Mouse (Mus musculus): ENCODE data around the gene Kat7. TPM values are rescaled to one million over a fixed set of nuclear protein-coding genes. Genes with fewer than 3 reads are reported as not detected.

Gene Kat7
- polyA plus RNA-seq, 1 experiment from 2014 or later, result 85.0 TPM

DNA sequence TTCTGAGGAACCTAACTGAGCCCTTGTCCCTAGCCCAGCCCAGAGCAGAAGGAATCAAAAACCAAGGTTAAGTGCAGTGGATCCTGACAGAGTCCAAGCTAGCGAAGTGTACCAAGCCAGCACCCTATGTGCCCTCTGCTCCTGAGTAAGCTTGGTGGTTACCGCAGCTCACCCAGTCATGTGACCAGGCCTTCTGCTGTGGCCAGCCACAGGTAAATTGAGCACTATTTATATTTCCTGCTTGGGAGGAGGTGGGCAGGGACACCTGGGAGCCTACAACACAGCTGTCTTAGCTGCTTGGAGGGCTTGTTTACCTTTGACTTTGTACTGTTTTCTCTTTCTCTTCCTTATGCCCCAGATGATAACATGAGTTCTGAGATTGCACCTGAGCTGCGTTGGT is 40.9 kb upstream of the Kat7 start:
- Histone ChIP-seq H3K9ac (replicated peaks; ENCODE audit: low read length) (no peak overlapping the region), H3K27me3 (ENCODE audit: insufficient read depth, low read length) (no peaks in the 10 kb centered on the region), H3K4me1 (ENCODE audit: insufficient read depth, low read length) (peaks cover 10% of the 10 kb centered on the region; the same call in 1 of the 2 replicates), H3K36me3 (ENCODE audit: insufficient read depth, low read length) (peaks cover 3% of the 10 kb centered on the region; the same call in 1 of the 2 replicates), H3K4me3 (ENCODE audit: low read length) (no peak overlapping the region), H3K27ac (ENCODE audit: low read length) (no peak overlapping the region), H3K4me2 (replicated peaks; ENCODE audit: low read depth, low read length) (no peak overlapping the region), H3K9me3 (ENCODE audit: low read length) (no peaks in the 10 kb centered on the region)
- WGBS, result 84% methylated on average over 3 of the region's 3 CpGs
- 0 out of 2 replicates have a peak, but pooled peaks have one; percentile 19 for ATAC-seq (ENCODE audit: low FRiP score, low TSS enrichment)

DNA sequence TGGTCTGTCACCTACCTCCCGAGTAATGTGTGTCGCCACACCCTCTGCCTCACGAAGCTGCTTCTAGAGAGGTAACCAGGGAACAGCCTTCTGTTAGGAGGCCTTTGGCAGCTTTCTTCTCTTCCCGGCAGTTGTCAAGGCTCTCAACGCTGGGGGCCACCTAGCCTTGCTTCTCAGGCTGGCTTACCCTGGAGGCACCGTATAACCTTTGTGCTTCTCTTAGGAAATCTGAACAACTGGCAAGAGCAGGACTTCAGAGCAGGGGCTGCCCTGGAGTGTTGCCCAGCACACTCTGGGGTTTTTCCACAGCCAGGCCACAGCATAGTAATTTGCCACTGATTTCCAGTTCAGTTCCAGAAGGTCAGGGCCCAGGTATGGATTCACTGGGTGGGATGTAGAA is 40.2 kb upstream of the Kat7 start:
- H3K4me2 ChIP-seq (replicated peaks; ENCODE audit: low read depth, low read length), result no peak overlapping the region
- peaks cover 10% of the 10 kb centered on the region; the same call in 1 of the 2 replicates for H3K4me1 ChIP-seq (ENCODE audit: insufficient read depth, low read length)
- ATAC-seq (ENCODE audit: low FRiP score, low TSS enrichment), result no peak
- no peak overlapping the region for H3K9ac ChIP-seq (replicated peaks; ENCODE audit: low read length)
- peaks cover 3% of the 10 kb centered on the region; the same call in 1 of the 2 replicates for H3K36me3 ChIP-seq (ENCODE audit: insufficient read depth, low read length)
- WGBS, result 50% methylated on average over 6 of the region's 6 CpGs
- no peaks in the 10 kb centered on the region for H3K27me3 ChIP-seq (ENCODE audit: insufficient read depth, low read length)
- no peak overlapping the region for H3K27ac ChIP-seq (ENCODE audit: low read length)
- no peak overlapping the region for H3K4me3 ChIP-seq (ENCODE audit: low read length)
- H3K9me3 ChIP-seq (ENCODE audit: low read length), result no peaks in the 10 kb centered on the region

DNA sequence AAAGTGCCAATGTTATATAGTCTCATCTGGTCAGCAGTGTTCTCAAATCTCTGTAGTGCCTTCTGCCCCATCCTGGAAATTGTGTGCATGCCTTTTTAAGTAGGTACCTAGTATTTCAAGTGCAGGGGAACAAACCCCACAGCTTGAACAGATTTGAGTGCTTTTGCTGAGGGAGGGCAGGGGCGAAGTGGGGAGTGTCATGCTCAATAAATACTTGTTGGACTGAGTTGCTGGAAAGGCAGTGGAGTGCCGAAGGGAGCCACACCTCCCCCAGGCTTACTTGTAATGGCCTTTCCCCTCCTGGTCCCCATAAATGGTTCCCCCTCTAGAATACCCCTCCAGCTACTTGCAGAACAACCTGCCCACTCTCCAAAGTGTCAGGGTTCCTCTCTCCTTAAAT is 34.1 kb upstream of the Kat7 start:
- H3K27ac ChIP-seq (ENCODE audit: low read length), result no peak overlapping the region
- WGBS, result 41% methylated on average over 2 of the region's 2 CpGs
- H3K36me3 ChIP-seq (ENCODE audit: insufficient read depth, low read length), result peaks cover 3% of the 10 kb centered on the region; the same call in 1 of the 2 replicates
- H3K9ac ChIP-seq (replicated peaks; ENCODE audit: low read length), result no peak overlapping the region
- H3K4me2 ChIP-seq (replicated peaks; ENCODE audit: low read depth, low read length), result no peak overlapping the region
- no peaks in the 10 kb centered on the region for H3K27me3 ChIP-seq (ENCODE audit: insufficient read depth, low read length)
- H3K4me1 ChIP-seq (ENCODE audit: insufficient read depth, low read length), result peaks cover 30% of the 10 kb centered on the region; the same call in 1 of the 2 replicates
- no peak overlapping the region for H3K4me3 ChIP-seq (ENCODE audit: low read length)
- H3K9me3 ChIP-seq (ENCODE audit: low read length), result no peaks in the 10 kb centered on the region
- no peak for ATAC-seq (ENCODE audit: low FRiP score, low TSS enrichment)

DNA sequence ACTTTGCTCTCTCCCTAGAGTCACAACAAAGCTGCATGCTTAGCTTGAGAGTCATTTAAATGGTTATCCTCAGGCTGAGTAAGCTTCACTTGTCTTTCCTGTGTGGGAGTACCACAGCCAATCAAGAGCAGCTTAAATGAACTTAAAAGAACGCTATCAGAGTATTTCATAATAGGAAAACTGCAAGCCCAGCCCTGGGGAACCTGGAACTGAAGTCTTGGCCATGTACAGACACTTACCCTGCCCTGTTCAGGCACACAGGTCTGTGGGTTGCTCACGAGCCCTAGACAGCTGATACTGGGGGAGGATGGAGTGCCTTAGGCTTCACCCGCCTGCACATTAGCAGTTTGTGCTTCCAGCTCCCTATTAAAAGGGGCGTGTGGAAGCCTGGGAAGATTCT is 33.1 kb upstream of the Kat7 start:
- no peak overlapping the region for H3K27ac ChIP-seq (ENCODE audit: low read length)

DNA sequence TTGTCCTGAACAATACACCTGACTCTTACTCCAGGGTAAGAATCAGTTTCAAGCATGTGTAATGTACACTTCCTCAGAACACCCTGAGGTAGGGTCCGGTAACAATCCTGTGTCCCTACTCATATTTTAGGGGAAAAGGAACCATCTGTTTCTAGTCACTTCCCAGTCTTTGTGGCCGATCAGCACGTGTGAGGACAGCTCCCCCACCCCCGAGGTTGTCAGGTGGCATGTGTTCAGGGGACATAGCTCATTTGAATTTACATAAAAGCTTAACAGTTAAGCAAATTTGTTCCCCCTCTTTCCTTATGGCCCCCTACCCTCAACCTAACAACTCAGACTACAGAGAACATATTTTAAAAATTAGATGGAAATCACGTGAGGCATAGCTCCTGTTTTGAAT is 30.6 kb upstream of the Kat7 start:
- Histone ChIP-seq H3K4me2 (replicated peaks; ENCODE audit: low read depth, low read length) (no peak overlapping the region), H3K9me3 (ENCODE audit: low read length) (no peaks in the 10 kb centered on the region), H3K27ac (ENCODE audit: low read length) (no peak overlapping the region), H3K4me1 (ENCODE audit: insufficient read depth, low read length) (peaks cover 50% of the 10 kb centered on the region), H3K27me3 (ENCODE audit: insufficient read depth, low read length) (no peaks in the 10 kb centered on the region), H3K4me3 (ENCODE audit: low read length) (no peak overlapping the region), H3K36me3 (ENCODE audit: insufficient read depth, low read length) (no peaks in the 10 kb centered on the region), H3K9ac (replicated peaks; ENCODE audit: low read length) (no peak overlapping the region)
- no peak for ATAC-seq (ENCODE audit: low FRiP score, low TSS enrichment)
- 43% methylated on average over 5 of the region's 5 CpGs for WGBS

More for the DNA sequence above, 33.1 kb upstream of the Kat7 start:
- H3K4me2 ChIP-seq (replicated peaks; ENCODE audit: low read depth, low read length), result no peak overlapping the region
- peaks cover 38% of the 10 kb centered on the region for H3K4me1 ChIP-seq (ENCODE audit: insufficient read depth, low read length)
- H3K9me3 ChIP-seq (ENCODE audit: low read length), result no peaks in the 10 kb centered on the region
- WGBS, result 29% methylated on average over 4 of the region's 4 CpGs
- H3K36me3 ChIP-seq (ENCODE audit: insufficient read depth, low read length), result no peaks in the 10 kb centered on the region
- no peaks in the 10 kb centered on the region for H3K27me3 ChIP-seq (ENCODE audit: insufficient read depth, low read length)
- H3K9ac ChIP-seq (replicated peaks; ENCODE audit: low read length), result no peak overlapping the region
- no peak for ATAC-seq (ENCODE audit: low FRiP score, low TSS enrichment)
- H3K4me3 ChIP-seq (ENCODE audit: low read length), result no peak overlapping the region

DNA sequence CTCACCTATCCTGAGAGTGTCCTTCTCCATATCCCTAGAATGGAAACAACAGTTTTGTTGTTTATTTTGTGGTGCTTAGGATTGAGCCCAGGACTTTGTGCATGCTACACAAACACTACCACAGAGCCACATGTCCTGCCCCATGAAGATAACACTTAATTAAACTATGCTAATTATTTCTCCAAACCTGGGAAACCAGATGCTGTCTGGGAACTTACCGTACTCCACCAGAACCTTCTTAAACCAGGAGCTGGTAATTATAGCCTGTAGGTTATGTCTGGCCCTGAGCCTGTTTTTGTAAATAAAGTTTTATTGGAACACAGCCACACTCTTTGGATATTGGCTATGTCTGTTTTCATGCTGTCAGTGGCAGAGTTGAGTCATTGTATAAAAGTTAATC is 30.2 kb upstream of the Kat7 start:
- H3K4me1 ChIP-seq (ENCODE audit: insufficient read depth, low read length), result peaks cover 50% of the 10 kb centered on the region
- no peak for ATAC-seq (ENCODE audit: low FRiP score, low TSS enrichment)
- H3K4me2 ChIP-seq (replicated peaks; ENCODE audit: low read depth, low read length), result no peak overlapping the region
- no peaks in the 10 kb centered on the region for H3K9me3 ChIP-seq (ENCODE audit: low read length)
- H3K9ac ChIP-seq (replicated peaks; ENCODE audit: low read length), result no peak overlapping the region
- H3K36me3 ChIP-seq (ENCODE audit: insufficient read depth, low read length), result no peaks in the 10 kb centered on the region
- WGBS, result 89% methylated on average over 1 of the region's 1 CpGs
- no peaks in the 10 kb centered on the region for H3K27me3 ChIP-seq (ENCODE audit: insufficient read depth, low read length)
- no peak overlapping the region for H3K27ac ChIP-seq (ENCODE audit: low read length)
- H3K4me3 ChIP-seq (ENCODE audit: low read length), result no peak overlapping the region

DNA sequence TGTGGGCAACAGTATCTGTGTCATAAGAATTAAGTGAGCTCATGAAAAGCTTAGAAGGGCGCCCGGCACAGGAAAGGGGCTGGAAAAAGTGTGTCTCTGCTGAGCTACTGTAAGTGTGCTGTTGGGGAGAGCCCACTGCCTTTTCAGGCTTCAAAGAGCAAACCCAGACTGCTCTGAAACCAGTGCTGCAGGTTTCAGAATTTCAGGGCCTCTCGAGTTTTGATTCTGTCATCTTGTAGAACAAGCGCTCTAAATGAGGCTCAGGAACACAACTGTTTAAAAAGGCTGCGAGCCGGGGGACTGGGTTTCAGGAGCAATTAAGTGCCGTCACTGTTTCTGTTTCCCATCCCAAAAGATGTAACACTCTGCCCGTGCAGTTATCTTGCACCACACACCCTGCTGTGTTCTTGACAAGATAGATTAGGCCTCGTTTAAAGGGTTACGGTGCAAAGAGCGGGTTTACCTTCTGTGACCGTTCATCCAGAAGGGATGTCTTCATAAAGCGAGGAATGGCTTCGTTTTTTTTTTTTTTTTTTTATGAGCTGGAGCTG is 29.5 kb upstream of the Kat7 start:
- Histone ChIP-seq H3K36me3 (ENCODE audit: insufficient read depth, low read length) (no peaks in the 10 kb centered on the region), H3K9ac (replicated peaks; ENCODE audit: low read length) (peak overlapping the region; percentile 49), H3K4me3 (ENCODE audit: low read length) (peak overlapping the region; percentile 3), H3K27me3 (ENCODE audit: insufficient read depth, low read length) (no peaks in the 10 kb centered on the region), H3K4me1 (ENCODE audit: insufficient read depth, low read length) (peaks cover 45% of the 10 kb centered on the region), H3K27ac (ENCODE audit: low read length) (no peak overlapping the region), H3K9me3 (ENCODE audit: low read length) (no peaks in the 10 kb centered on the region), H3K4me2 (replicated peaks; ENCODE audit: low read depth, low read length) (peak overlapping the region; percentile 13; the same call in 1 of the 2 replicates)
- WGBS, result 17% methylated on average over 14 of the region's 14 CpGs
- no peak for ATAC-seq (ENCODE audit: low FRiP score, low TSS enrichment)

DNA sequence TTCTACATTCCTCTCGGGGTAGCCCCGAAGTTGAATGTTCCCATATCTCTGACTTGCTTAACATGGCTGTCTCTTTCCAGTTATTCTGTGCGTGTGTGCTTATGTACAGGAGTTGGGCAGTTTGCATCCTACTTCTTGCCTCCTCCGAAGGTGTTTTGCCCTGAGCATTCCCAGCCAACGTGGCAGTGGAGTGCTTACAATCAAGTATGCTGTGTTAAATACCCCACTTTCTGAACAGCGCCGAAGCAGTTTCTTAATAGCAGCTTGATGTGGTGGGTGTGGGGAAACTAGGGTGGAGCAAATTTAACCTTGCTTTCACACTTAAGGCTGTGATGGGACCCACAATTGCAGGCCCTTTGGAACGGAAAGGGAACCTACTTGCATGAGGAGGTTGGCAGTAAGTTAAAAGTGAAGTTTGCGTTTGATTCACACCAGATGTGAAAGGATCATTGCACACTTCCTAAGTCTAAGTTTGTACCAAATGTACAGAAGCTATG is 27.8 kb upstream of the Kat7 start:
- Histone ChIP-seq H3K27me3 (ENCODE audit: insufficient read depth, low read length) (no peaks in the 10 kb centered on the region), H3K9ac (replicated peaks; ENCODE audit: low read length) (peak overlapping the region; percentile 86), H3K4me3 (ENCODE audit: low read length) (peak overlapping the region; percentile 93), H3K36me3 (ENCODE audit: insufficient read depth, low read length) (no peaks in the 10 kb centered on the region), H3K27ac (ENCODE audit: low read length) (no peak overlapping the region), H3K9me3 (ENCODE audit: low read length) (no peaks in the 10 kb centered on the region), H3K4me2 (replicated peaks; ENCODE audit: low read depth, low read length) (peak overlapping the region; percentile 81), H3K4me1 (ENCODE audit: insufficient read depth, low read length) (peaks cover 35% of the 10 kb centered on the region)
- ATAC-seq (ENCODE audit: low FRiP score, low TSS enrichment), result no peak
- 12% methylated on average over 9 of the region's 9 CpGs for WGBS

DNA sequence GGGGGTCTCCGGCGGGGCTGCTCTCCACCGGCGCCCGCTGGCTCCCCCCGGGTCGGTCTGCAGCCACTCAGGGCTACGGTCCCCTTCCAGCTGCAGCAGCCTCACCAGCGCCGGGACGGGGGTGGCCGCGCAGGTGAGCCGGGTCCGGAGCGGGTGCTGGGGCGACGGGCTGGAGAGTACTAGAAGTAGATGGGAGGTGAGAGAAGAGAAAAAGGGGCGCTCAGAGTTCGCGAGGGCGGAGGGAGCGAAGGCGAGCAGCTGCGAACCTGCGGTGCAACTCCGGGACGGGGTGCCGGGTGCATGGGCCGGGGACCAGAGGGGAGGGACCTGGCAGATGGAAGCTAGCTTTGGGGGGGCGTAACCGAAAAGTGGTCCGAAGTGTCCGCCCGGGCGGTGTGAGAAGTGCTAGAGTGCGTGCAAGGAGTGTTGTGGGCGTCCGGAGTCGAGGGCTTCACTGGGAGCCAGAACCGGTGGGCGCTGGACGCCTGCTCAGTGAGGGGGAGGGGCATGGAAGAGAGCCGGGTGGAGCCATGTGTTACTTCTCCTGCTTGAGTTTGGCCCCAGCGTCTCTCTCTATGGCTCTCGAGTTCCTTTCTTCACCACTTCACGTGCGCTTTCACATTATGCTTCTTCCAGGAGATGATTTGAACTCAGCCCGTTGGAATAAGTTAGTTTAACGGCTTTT is 27.2 kb upstream of the Kat7 start:
- Histone ChIP-seq H3K4me1 (ENCODE audit: insufficient read depth, low read length) (peaks cover 35% of the 10 kb centered on the region), H3K4me2 (replicated peaks; ENCODE audit: low read depth, low read length) (peak overlapping the region; percentile 81), H3K27ac (ENCODE audit: low read length) (peak overlapping the region; percentile 57), H3K9me3 (ENCODE audit: low read length) (no peaks in the 10 kb centered on the region), H3K36me3 (ENCODE audit: insufficient read depth, low read length) (no peaks in the 10 kb centered on the region), H3K4me3 (ENCODE audit: low read length) (peak overlapping the region; percentile 93), H3K9ac (replicated peaks; ENCODE audit: low read length) (peak overlapping the region; percentile 86), H3K27me3 (ENCODE audit: insufficient read depth, low read length) (no peaks in the 10 kb centered on the region)
- ATAC-seq (ENCODE audit: low FRiP score, low TSS enrichment), result peak; percentile 80
- under 1% methylated on average over 50 of the region's 50 CpGs for WGBS

DNA sequence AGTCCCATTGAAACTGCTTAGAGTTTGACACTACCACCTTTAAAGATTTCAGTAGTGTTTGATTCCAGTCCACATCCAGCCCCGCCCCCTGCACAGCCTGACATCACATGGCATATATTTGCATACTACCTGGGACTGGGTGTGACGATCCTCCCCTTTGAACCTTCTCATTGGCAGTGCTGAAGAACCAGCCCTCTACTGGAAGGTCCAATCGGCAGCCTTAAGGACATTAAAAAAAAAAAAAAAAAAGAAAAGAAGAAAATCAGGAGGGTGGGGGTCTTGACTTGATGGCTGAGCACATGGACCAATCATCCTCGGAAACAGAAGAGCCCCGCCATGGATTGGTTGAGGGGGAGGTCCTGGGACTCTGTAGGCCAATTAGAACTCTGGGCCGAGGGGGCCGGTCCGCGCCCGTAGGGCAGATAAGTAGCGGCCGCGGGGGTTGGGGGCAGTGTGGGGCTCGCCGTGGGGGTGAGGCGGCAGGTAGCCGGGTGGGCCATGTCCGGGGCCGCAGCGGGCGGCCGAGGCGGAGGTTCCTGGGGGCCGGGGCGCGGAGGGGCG is 26.6 kb upstream of the Kat7 start, which contains the start of gene Fam117a:
Gene Fam117a, plus strand, starts transcription at position 451 of the 561 bp plus-strand sequence.
- peak within 1 kb of the TSS; percentile 93 for H3K4me3 ChIP-seq (ENCODE audit: low read length)
- peak within 1 kb of the TSS; percentile 57 for H3K27ac ChIP-seq (ENCODE audit: low read length)
- H3K9me3 ChIP-seq (ENCODE audit: low read length), result no peaks in the 10 kb centered on the region
- peak; percentile 99 for ATAC-seq (ENCODE audit: low FRiP score, low TSS enrichment)
- H3K27me3 ChIP-seq (ENCODE audit: insufficient read depth, low read length), result no peaks in the 10 kb centered on the region
- peak within 1 kb of the TSS; percentile 81 for H3K4me2 ChIP-seq (replicated peaks; ENCODE audit: low read depth, low read length)
- H3K4me1 ChIP-seq (ENCODE audit: insufficient read depth, low read length), result peaks cover 35% of the 10 kb centered on the region
- no peaks in the 10 kb centered on the region for H3K36me3 ChIP-seq (ENCODE audit: insufficient read depth, low read length)
- WGBS, result 0% methylated on average over 13 of the region's 27 CpGs
- peak within 1 kb of the TSS; percentile 86 for H3K9ac ChIP-seq (replicated peaks; ENCODE audit: low read length)

Measured in kidney, embryonic 16.5 days (tissue).